Mouse (Mus musculus): ENCODE measurements at regions not wholly inside any gene's neighbourhood (a gene's known extent, or its start where the extent isn't known, plus 50 kb on each side); places are given as distances from the start of the nearest gene placed in this dataset.

DNA sequence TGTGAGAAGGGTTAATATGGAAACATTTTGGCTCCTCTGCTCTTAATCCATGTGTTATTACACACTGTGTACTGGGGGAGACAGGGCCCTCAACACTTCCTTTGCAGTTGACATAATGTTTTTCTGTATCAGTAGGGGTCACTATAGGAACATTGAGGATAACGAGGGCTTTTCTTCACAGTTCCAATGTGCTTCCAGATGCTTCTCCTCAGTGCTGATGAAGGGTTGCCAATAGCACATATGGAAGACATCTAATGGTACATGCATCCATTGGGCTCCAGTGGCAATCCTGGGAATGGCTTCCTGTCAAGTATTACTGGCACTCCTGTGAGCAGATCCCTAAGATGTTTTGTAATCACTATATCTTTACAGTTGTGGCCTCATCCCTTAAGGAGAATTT is 62.1 kb downstream of the Naa11 start:
- peak; percentile 95 for ATAC-seq (ENCODE audit: low read depth)
- 18% methylated on average over 1 of the region's 1 CpGs for WGBS

DNA sequence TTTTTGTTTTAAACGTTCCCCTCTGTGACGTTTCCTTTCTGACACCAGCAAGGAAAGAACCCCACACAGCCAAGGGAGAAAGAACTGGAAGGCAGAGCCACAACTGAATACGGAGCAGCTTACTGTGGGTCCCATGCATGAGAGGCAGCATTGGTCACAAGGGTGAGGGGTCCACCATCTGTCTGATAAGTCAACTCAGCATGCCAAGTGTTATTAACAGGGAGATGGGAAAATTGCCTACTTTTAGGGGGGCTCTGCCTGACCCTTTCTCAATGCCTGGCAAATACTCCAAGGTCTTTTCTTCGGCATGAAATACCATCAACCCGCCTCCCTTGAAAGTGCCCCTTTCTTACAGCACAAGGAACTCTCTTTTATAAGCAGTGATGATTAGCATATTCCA is 66.3 kb downstream of the Naa11 start:
- Histone ChIP-seq H3K4me3 (ENCODE audit: low read length) (no peak overlapping the region), H3K27ac (ENCODE audit: low read length) (no peak overlapping the region), H3K9me3 (ENCODE audit: control insufficient read depth, low read length) (no peaks in the 10 kb centered on the region), H3K27me3 (ENCODE audit: control insufficient read depth, insufficient read depth, low read depth, low read length) (no peaks in the 10 kb centered on the region), H3K4me1 (replicated peaks; ENCODE audit: control insufficient read depth, insufficient read depth, low read length) (0 out of 2 replicates have a peak, but pooled peaks cover under 1% of the 10 kb centered on the region), H3K36me3 (ENCODE audit: control insufficient read depth, insufficient read depth, low read length) (no peaks in the 10 kb centered on the region), H3K9ac (ENCODE audit: low read length) (no peak overlapping the region), H3K4me2 (ENCODE audit: low read depth, low read length) (no peak overlapping the region)
- ATAC-seq (ENCODE audit: low read depth), result no peak
- 70% methylated on average over 5 of the region's 5 CpGs for WGBS

More for the DNA sequence above, 62.1 kb downstream of the Naa11 start:
- Histone ChIP-seq H3K36me3 (ENCODE audit: control insufficient read depth, insufficient read depth, low read length) (no peaks in the 10 kb centered on the region), H3K4me1 (replicated peaks; ENCODE audit: control insufficient read depth, insufficient read depth, low read length) (peaks cover 5% of the 10 kb centered on the region; the same call in 1 of the 2 replicates), H3K9me3 (ENCODE audit: control insufficient read depth, low read length) (no peaks in the 10 kb centered on the region), H3K27ac (ENCODE audit: low read length) (no peak overlapping the region), H3K4me2 (ENCODE audit: low read depth, low read length) (no peak overlapping the region), H3K27me3 (ENCODE audit: control insufficient read depth, insufficient read depth, low read depth, low read length) (no peaks in the 10 kb centered on the region), H3K4me3 (ENCODE audit: low read length) (no peak overlapping the region), H3K9ac (ENCODE audit: low read length) (no peak overlapping the region)

DNA sequence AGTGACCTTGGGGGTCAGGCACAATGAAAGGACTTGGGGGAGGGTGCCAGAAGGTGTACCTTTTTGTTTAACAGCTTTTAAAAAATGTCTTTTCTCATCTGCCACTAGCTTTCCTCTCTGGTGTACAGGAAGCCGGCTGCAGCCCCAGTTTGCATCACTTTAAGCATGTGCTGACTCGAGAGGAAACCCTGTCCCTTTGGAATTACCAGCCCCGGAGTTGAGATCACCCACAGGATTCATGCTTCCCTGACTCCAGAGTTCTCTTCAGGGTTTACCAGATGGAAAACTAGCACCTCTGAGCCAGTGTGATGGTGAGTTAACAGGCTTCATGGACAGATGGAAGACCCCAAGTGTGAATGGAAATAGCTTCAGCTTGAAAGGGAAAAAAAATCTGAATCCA is 68.3 kb downstream of the Naa11 start:
- H3K4me1 ChIP-seq (replicated peaks; ENCODE audit: control insufficient read depth, insufficient read depth, low read length), result no peaks in the 10 kb centered on the region
- no peak overlapping the region for H3K27ac ChIP-seq (ENCODE audit: low read length)
- H3K9ac ChIP-seq (ENCODE audit: low read length), result no peak overlapping the region
- no peaks in the 10 kb centered on the region for H3K9me3 ChIP-seq (ENCODE audit: control insufficient read depth, low read length)
- H3K4me3 ChIP-seq (ENCODE audit: low read length), result no peak overlapping the region
- WGBS, result 53% methylated on average over 3 of the region's 3 CpGs
- no peak overlapping the region for H3K4me2 ChIP-seq (ENCODE audit: low read depth, low read length)
- H3K27me3 ChIP-seq (ENCODE audit: control insufficient read depth, insufficient read depth, low read depth, low read length), result no peaks in the 10 kb centered on the region
- no peak for ATAC-seq (ENCODE audit: low read depth)
- H3K36me3 ChIP-seq (ENCODE audit: control insufficient read depth, insufficient read depth, low read length), result no peaks in the 10 kb centered on the region

DNA sequence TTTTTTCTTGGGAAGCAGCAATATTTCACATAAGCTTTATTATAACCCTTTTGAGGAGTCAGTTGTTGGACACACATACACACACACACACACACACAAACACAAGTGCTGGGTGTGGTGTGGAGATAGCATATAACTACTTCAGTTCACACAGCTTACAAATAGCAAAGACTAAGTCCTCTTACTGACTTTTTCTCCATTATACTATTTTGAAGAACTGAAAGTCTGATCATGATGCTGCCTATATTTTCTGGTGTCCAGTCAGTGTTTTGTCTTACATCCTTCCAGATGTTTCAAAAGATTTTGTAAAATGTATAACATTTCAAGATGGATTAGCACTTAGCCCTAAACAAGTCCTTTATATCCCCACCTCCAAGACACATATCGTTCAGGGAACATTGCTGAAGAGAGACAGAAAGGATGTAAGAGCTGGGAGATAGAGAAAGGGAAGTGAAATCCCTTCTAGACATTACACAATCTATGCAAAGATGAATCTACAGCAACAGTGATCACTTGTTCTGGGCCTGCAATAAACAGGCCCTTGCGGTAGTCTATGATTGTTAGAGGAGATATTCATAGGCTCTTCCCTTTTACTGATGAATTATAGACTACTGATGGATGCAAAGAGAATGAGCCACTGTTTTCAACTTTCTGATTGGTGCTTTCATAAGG is 72.2 kb downstream of the Naa11 start:
- Histone ChIP-seq H3K4me2 (ENCODE audit: low read depth, low read length) (no peak overlapping the region), H3K27me3 (ENCODE audit: control insufficient read depth, insufficient read depth, low read depth, low read length) (no peaks in the 10 kb centered on the region), H3K4me3 (ENCODE audit: low read length) (no peak overlapping the region), H3K27ac (ENCODE audit: low read length) (no peak overlapping the region), H3K36me3 (ENCODE audit: control insufficient read depth, insufficient read depth, low read length) (no peaks in the 10 kb centered on the region), H3K9ac (ENCODE audit: low read length) (no peak overlapping the region), H3K9me3 (ENCODE audit: control insufficient read depth, low read length) (no peaks in the 10 kb centered on the region), H3K4me1 (replicated peaks; ENCODE audit: control insufficient read depth, insufficient read depth, low read length) (no peaks in the 10 kb centered on the region)
- no peak for ATAC-seq (ENCODE audit: low read depth)
- 90% methylated on average over 2 of the region's 2 CpGs for WGBS

DNA sequence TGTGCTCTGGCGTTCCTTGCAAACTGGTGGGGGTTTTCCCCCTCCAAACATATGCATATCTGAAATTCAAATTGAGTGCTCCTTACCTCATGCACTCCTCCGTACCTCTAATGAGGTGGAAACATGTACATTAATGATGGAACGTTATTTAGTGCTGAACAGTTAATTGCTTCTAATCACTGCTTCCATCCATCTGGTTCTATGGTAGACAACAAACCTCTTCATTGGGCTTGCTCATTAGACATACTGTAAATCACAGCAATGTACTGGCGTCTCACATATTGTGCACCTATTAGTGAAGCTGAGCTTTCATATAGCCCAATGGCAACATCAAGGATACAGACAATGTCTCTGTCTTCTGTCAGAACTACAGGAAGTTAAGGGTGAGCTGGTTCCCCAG is 85.3 kb downstream of the Naa11 start:
- no peak overlapping the region for H3K4me3 ChIP-seq (ENCODE audit: low read length)
- H3K9ac ChIP-seq (ENCODE audit: low read length), result no peak overlapping the region
- no peaks in the 10 kb centered on the region for H3K4me1 ChIP-seq (replicated peaks; ENCODE audit: control insufficient read depth, insufficient read depth, low read length)
- ATAC-seq (ENCODE audit: low read depth), result no peak
- no peak overlapping the region for H3K27ac ChIP-seq (ENCODE audit: low read length)
- no peak overlapping the region for H3K4me2 ChIP-seq (ENCODE audit: low read depth, low read length)
- WGBS, result 83% methylated on average over 4 of the region's 4 CpGs
- H3K36me3 ChIP-seq (ENCODE audit: control insufficient read depth, insufficient read depth, low read length), result no peaks in the 10 kb centered on the region
- no peaks in the 10 kb centered on the region for H3K9me3 ChIP-seq (ENCODE audit: control insufficient read depth, low read length)
- H3K27me3 ChIP-seq (ENCODE audit: control insufficient read depth, insufficient read depth, low read depth, low read length), result no peaks in the 10 kb centered on the region

DNA sequence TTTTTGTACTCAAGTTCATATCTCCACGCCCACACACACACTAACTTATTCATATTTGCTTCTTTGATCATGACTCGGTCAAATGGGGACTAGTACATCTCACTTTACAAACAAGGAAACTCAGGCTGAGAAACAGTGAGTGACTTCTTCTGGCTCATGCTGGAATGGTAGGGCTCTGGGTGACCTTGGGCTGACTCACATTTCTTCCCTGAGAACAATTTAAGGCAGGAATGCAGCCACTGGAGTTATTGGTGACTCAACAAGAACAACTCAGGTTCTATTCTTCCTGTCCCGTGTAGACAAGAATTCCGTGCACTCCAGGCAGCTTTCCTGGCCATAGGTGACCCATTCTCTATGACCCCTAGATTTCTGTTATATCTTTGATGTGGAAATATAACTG is 87.3 kb downstream of the Naa11 start:
- ATAC-seq (ENCODE audit: low read depth), result no peak
- Histone ChIP-seq H3K4me3 (ENCODE audit: low read length) (no peak overlapping the region), H3K4me2 (ENCODE audit: low read depth, low read length) (no peak overlapping the region), H3K4me1 (replicated peaks; ENCODE audit: control insufficient read depth, insufficient read depth, low read length) (no peaks in the 10 kb centered on the region), H3K36me3 (ENCODE audit: control insufficient read depth, insufficient read depth, low read length) (no peaks in the 10 kb centered on the region), H3K27ac (ENCODE audit: low read length) (no peak overlapping the region), H3K9me3 (ENCODE audit: control insufficient read depth, low read length) (no peaks in the 10 kb centered on the region), H3K27me3 (ENCODE audit: control insufficient read depth, insufficient read depth, low read depth, low read length) (no peaks in the 10 kb centered on the region), H3K9ac (ENCODE audit: low read length) (no peak overlapping the region)
- WGBS, result 68% methylated on average over 4 of the region's 4 CpGs

DNA sequence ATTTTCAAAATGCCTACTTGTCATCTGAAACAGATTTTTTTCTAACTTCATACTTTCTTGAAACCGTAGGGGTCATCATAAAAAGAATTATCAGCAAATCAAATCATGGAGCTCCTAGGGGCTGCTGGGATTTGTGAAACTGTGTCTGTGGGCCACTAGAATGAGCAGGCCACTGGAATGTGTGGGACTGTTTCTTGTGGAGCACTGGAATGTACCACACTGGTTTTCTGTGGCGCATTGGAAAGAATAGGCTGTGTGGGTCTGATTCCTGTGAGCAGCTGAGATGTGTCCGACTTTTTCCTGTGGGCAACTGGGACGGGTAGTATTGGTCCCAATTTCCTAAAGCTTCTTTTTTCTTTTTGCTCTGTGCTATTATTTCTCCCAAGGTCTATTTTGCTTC is 90.6 kb downstream of the Naa11 start:
- no peaks in the 10 kb centered on the region for H3K27me3 ChIP-seq (ENCODE audit: control insufficient read depth, insufficient read depth, low read depth, low read length)
- H3K27ac ChIP-seq (ENCODE audit: low read length), result no peak overlapping the region
- no peaks in the 10 kb centered on the region for H3K36me3 ChIP-seq (ENCODE audit: control insufficient read depth, insufficient read depth, low read length)
- no peak overlapping the region for H3K9ac ChIP-seq (ENCODE audit: low read length)
- no peaks in the 10 kb centered on the region for H3K4me1 ChIP-seq (replicated peaks; ENCODE audit: control insufficient read depth, insufficient read depth, low read length)
- 82% methylated on average over 4 of the region's 4 CpGs for WGBS
- no peaks in the 10 kb centered on the region for H3K9me3 ChIP-seq (ENCODE audit: control insufficient read depth, low read length)
- ATAC-seq (ENCODE audit: low read depth), result no peak
- H3K4me3 ChIP-seq (ENCODE audit: low read length), result no peak overlapping the region
- no peak overlapping the region for H3K4me2 ChIP-seq (ENCODE audit: low read depth, low read length)

DNA sequence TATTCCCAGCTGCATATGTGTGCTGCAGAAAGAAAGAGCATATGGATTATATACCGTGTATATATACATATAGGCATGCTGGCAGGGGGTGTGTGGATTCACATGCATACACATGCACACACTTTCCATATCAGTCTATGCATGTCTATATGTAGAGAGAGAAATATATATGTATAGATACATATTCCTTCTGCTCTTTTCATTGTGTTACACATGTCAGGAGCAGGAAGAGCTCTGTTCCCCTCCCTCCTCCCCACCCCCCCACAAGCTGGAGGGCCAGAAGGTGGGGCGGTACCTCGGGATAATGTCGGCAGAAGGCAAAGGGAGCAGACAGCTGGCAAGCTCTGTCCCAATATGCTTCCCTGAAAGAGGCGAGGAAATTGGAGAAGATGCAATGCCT is 91.3 kb downstream of the Naa11 start:
- Histone ChIP-seq H3K9ac (ENCODE audit: low read length) (no peak overlapping the region), H3K4me2 (ENCODE audit: low read depth, low read length) (no peak overlapping the region), H3K4me1 (replicated peaks; ENCODE audit: control insufficient read depth, insufficient read depth, low read length) (no peaks in the 10 kb centered on the region), H3K9me3 (ENCODE audit: control insufficient read depth, low read length) (no peaks in the 10 kb centered on the region), H3K27ac (ENCODE audit: low read length) (no peak overlapping the region), H3K36me3 (ENCODE audit: control insufficient read depth, insufficient read depth, low read length) (no peaks in the 10 kb centered on the region), H3K27me3 (ENCODE audit: control insufficient read depth, insufficient read depth, low read depth, low read length) (no peaks in the 10 kb centered on the region), H3K4me3 (ENCODE audit: low read length) (no peak overlapping the region)
- WGBS, result 69% methylated on average over 5 of the region's 5 CpGs
- no peak for ATAC-seq (ENCODE audit: low read depth)

DNA sequence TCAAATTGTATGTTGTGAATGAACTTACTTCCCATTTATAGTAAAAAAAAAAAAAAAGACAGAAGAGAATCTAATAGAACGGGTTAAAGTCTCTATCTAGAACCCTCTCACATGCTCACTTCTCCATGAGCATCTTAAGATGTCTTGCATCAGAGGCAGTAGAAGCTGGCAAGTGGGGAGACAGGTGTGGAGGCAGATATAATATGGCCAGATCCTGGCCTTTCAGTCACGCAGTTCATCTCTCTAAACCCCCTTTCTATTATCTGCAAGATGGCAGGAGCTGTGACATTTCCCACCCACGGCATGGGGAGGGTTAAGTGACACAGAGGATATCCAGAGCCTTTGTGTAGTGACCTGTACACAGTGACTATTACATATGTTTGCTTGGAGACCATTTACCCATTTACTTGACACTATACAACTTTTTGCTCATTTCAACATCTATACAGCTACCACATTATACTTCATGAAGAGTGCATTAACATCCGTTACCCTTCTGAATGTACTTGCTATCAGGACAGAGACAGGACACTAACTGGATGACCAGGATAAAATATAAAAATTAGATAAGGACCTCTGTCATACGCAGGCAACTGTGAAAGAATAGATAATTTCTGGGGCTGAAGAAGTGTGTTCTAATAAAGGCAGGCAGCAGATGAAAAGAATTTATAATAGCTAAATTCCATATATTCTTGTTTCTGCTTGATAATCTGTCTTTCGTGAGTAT is 91.9 kb downstream of the Naa11 start:
- Histone ChIP-seq H3K4me2 (ENCODE audit: low read depth, low read length) (no peak overlapping the region), H3K9me3 (ENCODE audit: control insufficient read depth, low read length) (no peaks in the 10 kb centered on the region), H3K4me1 (replicated peaks; ENCODE audit: control insufficient read depth, insufficient read depth, low read length) (no peaks in the 10 kb centered on the region), H3K27ac (ENCODE audit: low read length) (no peak overlapping the region), H3K27me3 (ENCODE audit: control insufficient read depth, insufficient read depth, low read depth, low read length) (no peaks in the 10 kb centered on the region), H3K4me3 (ENCODE audit: low read length) (no peak overlapping the region), H3K9ac (ENCODE audit: low read length) (no peak overlapping the region), H3K36me3 (ENCODE audit: control insufficient read depth, insufficient read depth, low read length) (no peaks in the 10 kb centered on the region)
- ATAC-seq (ENCODE audit: low read depth), result no peak
- WGBS, result 75% methylated on average over 6 of the region's 6 CpGs
